Mouse (Mus musculus): ENCODE measurements at regions not wholly inside any gene's neighbourhood (a gene's known extent, or its start where the extent isn't known, plus 50 kb on each side); places are given as distances from the start of the nearest gene placed in this dataset.

DNA sequence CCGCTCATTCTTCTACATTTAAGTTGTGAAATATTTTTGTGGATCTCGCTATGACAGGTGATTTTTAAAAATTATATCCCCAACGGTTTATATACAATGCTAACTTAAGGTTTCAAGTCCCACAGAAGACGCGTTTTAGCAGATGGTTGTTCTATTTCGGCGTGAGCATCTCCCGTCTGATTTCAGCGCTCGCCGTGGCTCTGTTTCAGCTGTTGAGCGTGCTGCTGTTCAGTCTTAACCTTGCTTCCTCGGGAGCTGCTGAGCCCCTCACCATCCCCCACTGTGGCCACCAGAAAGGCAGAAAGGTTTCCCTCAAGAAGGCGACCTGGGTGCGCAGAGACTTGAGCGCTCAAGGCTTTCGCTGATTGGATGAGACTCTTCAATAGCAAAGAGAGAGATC lies 234.7 kb upstream of the Msx2 start:
- H3K4me3 ChIP-seq (replicated peaks; ENCODE audit: control insufficient read depth, low read depth, low read length), result no peak overlapping the region
- no peaks in the 10 kb centered on the region for H3K4me1 ChIP-seq (ENCODE audit: control insufficient read depth, insufficient read depth, low read length)
- TF ChIP-seq CTCF (IDR thresholded peaks at IDR 0.05; ENCODE audit: control insufficient read depth, insufficient read depth, low read length) (no peak), POLR2A (IDR thresholded peaks at IDR 0.05; ENCODE audit: borderline replicate concordance, control insufficient read depth, low read depth, low read length) (no peak)
- WGBS, result 86% methylated on average over 17 of the region's 17 CpGs
- H3K27ac ChIP-seq (ENCODE audit: control insufficient read depth, insufficient read depth, low read depth, low read length, poor library complexity), result no peak overlapping the region

DNA sequence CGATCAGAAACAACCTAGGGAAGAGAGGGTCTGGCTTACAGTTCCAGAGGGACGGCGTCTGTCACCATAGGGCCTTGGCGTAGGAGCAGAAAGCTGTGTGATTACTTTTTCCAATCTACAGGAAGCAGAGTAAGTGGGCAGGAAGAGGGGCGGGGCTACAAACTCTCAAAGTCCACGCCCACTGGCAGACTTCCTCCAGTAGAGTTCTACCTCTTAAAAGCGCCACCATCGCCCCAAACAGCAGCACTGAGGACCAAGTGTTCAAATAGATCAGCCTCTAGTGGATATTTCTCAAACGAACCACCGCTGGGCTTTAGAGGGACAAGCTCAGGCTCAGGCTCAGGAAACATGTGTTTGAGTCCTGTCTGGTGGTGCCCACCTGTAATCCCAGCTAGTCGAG lies 231.2 kb upstream of the Msx2 start:
- Histone ChIP-seq H3K4me3 (replicated peaks; ENCODE audit: control insufficient read depth, low read depth, low read length) (no peak overlapping the region), H3K27ac (ENCODE audit: control insufficient read depth, insufficient read depth, low read depth, low read length, poor library complexity) (no peak overlapping the region), H3K4me1 (ENCODE audit: control insufficient read depth, insufficient read depth, low read length) (no peaks in the 10 kb centered on the region)
- WGBS, result 66% methylated on average over 11 of the region's 11 CpGs
- TF ChIP-seq CTCF (IDR thresholded peaks at IDR 0.05; ENCODE audit: control insufficient read depth, insufficient read depth, low read length), result no peak
- no peak for TF ChIP-seq POLR2A (IDR thresholded peaks at IDR 0.05; ENCODE audit: borderline replicate concordance, control insufficient read depth, low read depth, low read length)

DNA sequence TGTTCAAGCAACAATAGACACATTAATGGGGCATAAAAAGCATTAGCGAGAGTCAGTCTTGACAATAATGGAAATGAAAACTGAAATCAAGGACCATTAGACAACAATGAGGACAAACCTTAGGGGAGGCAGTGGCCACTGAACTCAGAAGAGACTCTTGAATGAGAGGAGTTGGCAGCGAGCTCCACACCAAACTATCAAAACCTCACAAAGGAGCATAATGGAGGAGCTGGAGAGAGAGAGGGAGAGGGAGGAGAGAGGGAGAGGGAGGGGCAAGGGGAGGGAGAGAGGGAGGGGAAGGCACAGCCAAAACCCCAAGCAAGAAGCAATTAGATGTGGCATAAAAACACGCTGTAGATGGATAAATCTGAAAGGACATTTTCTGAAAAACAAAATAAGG lies 227.4 kb upstream of the Msx2 start:
- WGBS, result 68% methylated on average over 3 of the region's 3 CpGs
- TF ChIP-seq POLR2A (IDR thresholded peaks at IDR 0.05; ENCODE audit: borderline replicate concordance, control insufficient read depth, low read depth, low read length), result no peak
- Histone ChIP-seq H3K4me3 (replicated peaks; ENCODE audit: control insufficient read depth, low read depth, low read length) (no peak overlapping the region), H3K4me1 (ENCODE audit: control insufficient read depth, insufficient read depth, low read length) (no peaks in the 10 kb centered on the region), H3K27ac (ENCODE audit: control insufficient read depth, insufficient read depth, low read depth, low read length, poor library complexity) (no peak overlapping the region)

DNA sequence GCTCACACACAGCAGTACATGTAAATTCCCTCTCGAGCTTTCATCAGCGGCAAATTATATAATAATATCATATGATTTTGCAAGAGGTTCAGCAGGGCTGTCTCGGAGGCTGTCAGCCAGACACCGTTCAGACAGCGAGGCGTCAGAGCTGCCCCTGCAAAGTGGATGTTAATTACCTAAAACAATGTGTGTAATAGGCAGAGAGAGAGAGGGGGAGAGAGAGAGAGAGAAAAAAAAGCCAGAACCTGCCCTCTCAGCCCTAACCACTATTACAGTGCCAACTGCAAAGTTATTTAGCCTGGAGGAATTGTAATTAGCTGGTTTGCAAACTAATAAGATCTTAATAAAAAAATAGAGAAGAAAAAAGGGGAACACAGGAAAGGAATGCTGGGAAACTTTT lies 225.1 kb upstream of the Msx2 start:
- Histone ChIP-seq H3K4me3 (replicated peaks; ENCODE audit: control insufficient read depth, low read depth, low read length) (no peak overlapping the region), H3K4me1 (ENCODE audit: control insufficient read depth, insufficient read depth, low read length) (no peaks in the 10 kb centered on the region), H3K27ac (ENCODE audit: control insufficient read depth, insufficient read depth, low read depth, low read length, poor library complexity) (no peak overlapping the region)
- WGBS, result 73% methylated on average over 6 of the region's 6 CpGs
- TF ChIP-seq POLR2A (IDR thresholded peaks at IDR 0.05; ENCODE audit: borderline replicate concordance, control insufficient read depth, low read depth, low read length), result no peak
- TF ChIP-seq CTCF (IDR thresholded peaks at IDR 0.05; ENCODE audit: control insufficient read depth, insufficient read depth, low read length), result no peak

DNA sequence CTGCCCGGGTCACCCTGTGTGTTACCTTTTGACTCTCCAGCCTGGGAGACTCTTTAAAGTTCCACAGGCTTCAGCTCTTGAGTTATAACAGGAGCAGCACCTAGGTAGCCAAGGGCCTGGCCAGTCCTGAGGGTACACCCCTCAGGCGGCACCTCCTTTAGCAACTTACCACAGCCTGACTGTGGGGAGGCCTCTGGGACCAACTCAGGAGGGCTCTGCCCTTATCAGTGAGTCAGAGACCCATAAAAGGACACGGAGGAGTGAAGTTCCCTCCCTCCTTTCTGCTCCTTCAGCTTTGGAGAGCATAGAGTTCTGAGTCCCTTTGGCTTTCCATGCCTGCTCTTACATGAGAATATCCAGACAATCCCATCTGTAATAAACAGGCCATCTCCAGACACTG lies 222.5 kb upstream of the Msx2 start:
- no peak overlapping the region for H3K27ac ChIP-seq (ENCODE audit: control insufficient read depth, insufficient read depth, low read depth, low read length, poor library complexity)
- 45% methylated on average over 3 of the region's 3 CpGs for WGBS
- TF ChIP-seq POLR2A (IDR thresholded peaks at IDR 0.05; ENCODE audit: borderline replicate concordance, control insufficient read depth, low read depth, low read length), result no peak
- TF ChIP-seq CTCF (IDR thresholded peaks at IDR 0.05; ENCODE audit: control insufficient read depth, insufficient read depth, low read length), result no peak

DNA sequence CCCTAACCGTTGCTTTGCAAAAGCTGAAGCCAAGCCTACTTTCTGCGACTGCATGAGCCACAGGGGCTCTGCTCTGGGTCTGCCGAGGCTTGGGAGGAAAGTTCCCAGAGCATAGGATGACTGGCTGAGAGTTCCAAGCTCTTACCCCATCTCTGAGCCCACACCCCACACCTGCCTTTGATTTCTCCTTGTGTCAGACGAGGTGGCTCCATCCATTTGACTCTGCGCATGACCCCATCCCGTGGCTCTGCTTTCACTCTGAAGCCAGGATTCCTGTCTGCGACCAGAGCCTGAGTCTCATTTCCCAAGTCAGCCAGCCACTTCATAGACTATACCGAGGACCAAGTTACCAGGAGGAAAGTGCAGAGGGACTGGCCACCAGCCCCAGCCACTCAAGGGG lies 216.1 kb upstream of the Msx2 start:
- no peak overlapping the region for H3K27ac ChIP-seq (ENCODE audit: control insufficient read depth, insufficient read depth, low read depth, low read length, poor library complexity)
- TF ChIP-seq CTCF (IDR thresholded peaks at IDR 0.05; ENCODE audit: control insufficient read depth, insufficient read depth, low read length) (no peak), POLR2A (IDR thresholded peaks at IDR 0.05; ENCODE audit: borderline replicate concordance, control insufficient read depth, low read depth, low read length) (no peak)
- WGBS, result 41% methylated on average over 8 of the region's 8 CpGs

More for the DNA sequence above, 222.5 kb upstream of the Msx2 start:
- H3K4me3 ChIP-seq (replicated peaks; ENCODE audit: control insufficient read depth, low read depth, low read length), result no peak overlapping the region
- no peaks in the 10 kb centered on the region for H3K4me1 ChIP-seq (ENCODE audit: control insufficient read depth, insufficient read depth, low read length)

DNA sequence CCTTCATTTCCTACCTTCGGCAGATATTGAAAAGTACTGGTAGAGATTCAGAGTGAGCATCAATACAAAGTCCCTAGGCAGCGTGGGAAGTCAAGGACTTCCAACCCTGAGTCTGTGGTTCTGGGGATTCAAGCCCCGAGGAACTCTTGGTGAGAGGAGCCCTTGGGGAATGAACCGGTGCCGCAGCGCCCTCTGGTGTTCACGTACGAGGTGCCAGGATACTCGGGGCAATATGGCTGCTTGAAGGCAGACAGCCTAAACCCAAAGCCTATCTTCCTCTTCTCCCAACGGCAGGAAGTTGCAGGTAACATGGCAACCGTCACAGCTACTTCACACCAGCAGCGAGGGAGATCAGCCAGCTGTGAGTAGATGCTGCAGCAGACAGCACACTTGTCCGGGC lies 215.6 kb upstream of the Msx2 start:
- no peak for TF ChIP-seq POLR2A (IDR thresholded peaks at IDR 0.05; ENCODE audit: borderline replicate concordance, control insufficient read depth, low read depth, low read length)
- peak; percentile 40; the same call in 1 of the 2 replicates for TF ChIP-seq CTCF (IDR thresholded peaks at IDR 0.05; ENCODE audit: control insufficient read depth, insufficient read depth, low read length)
- Histone ChIP-seq H3K4me3 (replicated peaks; ENCODE audit: control insufficient read depth, low read depth, low read length) (no peak overlapping the region), H3K27ac (ENCODE audit: control insufficient read depth, insufficient read depth, low read depth, low read length, poor library complexity) (no peak overlapping the region), H3K4me1 (ENCODE audit: control insufficient read depth, insufficient read depth, low read length) (no peaks in the 10 kb centered on the region)
- WGBS, result 7% methylated on average over 13 of the region's 13 CpGs

More for the DNA sequence above, 216.1 kb upstream of the Msx2 start:
- Histone ChIP-seq H3K4me1 (ENCODE audit: control insufficient read depth, insufficient read depth, low read length) (no peaks in the 10 kb centered on the region), H3K4me3 (replicated peaks; ENCODE audit: control insufficient read depth, low read depth, low read length) (no peak overlapping the region)

DNA sequence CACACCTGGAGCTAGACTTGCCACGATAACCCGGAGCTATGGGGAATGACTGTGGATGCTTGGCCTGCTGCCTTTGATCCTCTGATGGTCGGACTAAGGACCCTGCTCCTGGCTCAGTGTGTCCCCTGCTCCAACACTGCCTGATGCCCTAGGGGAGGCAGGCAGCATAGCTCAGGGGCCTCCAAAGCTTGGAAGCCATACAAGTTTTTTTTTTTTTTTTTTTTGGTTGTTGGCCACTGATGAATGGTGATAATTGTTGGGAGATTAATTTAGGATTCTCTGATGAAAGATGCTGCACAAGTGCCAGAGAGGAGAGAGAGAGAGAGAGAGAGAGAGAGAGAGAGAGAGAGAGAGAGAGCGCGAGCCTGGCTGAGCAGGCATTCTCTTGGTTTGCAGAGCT lies 211.6 kb upstream of the Msx2 start:
- H3K4me1 ChIP-seq (ENCODE audit: control insufficient read depth, insufficient read depth, low read length), result no peaks in the 10 kb centered on the region
- no peak for TF ChIP-seq CTCF (IDR thresholded peaks at IDR 0.05; ENCODE audit: control insufficient read depth, insufficient read depth, low read length)
- TF ChIP-seq POLR2A (IDR thresholded peaks at IDR 0.05; ENCODE audit: borderline replicate concordance, control insufficient read depth, low read depth, low read length), result no peak
- no peak overlapping the region for H3K4me3 ChIP-seq (replicated peaks; ENCODE audit: control insufficient read depth, low read depth, low read length)
- WGBS, result 84% methylated on average over 5 of the region's 5 CpGs
- no peak overlapping the region for H3K27ac ChIP-seq (ENCODE audit: control insufficient read depth, insufficient read depth, low read depth, low read length, poor library complexity)

DNA sequence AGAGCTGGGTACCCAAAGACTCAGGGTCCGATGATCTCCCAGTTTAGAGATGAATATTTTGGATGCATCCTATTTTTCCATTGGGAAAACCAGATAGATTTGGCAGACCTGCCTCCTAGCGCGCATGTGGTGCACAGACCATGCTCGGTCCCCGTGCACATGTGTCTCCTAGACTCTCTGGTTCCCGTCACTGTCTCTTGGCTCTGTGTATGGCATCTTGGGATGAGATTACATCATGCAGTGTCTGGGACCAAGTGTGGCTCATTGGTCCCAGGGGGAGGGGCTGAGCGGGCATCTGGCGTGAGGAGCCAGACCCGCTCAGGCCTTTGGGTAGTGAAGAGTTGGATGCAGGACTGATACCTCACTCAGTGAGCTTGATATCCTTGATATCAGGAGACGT lies 204.3 kb upstream of the Msx2 start:
- WGBS, result 87% methylated on average over 10 of the region's 10 CpGs
- TF ChIP-seq POLR2A (IDR thresholded peaks at IDR 0.05; ENCODE audit: borderline replicate concordance, control insufficient read depth, low read depth, low read length), result no peak
- no peak for TF ChIP-seq CTCF (IDR thresholded peaks at IDR 0.05; ENCODE audit: control insufficient read depth, insufficient read depth, low read length)

More for the DNA sequence above, 204.3 kb upstream of the Msx2 start:
- Histone ChIP-seq H3K27ac (ENCODE audit: control insufficient read depth, insufficient read depth, low read depth, low read length, poor library complexity) (no peak overlapping the region), H3K4me1 (ENCODE audit: control insufficient read depth, insufficient read depth, low read length) (no peaks in the 10 kb centered on the region), H3K4me3 (replicated peaks; ENCODE audit: control insufficient read depth, low read depth, low read length) (no peak overlapping the region)
